ENCODE assay signal across 8 mouse cellular contexts in genomic region chrX:170009801-170010221, GRCm38 (mm10). TPM values are rescaled to one million over a fixed set of nuclear protein-coding genes. Genes with fewer than 3 reads are reported as not detected.
DNase-seq lines count a peak whose midpoint lies in the region; ATAC-seq and TF ChIP-seq lines count a peak whose summit lies in the region.
"Not testable (repeated sequence)": the region's sequence is repeated elsewhere in the genome, so short reads cannot be mapped to it uniquely, and the experiment has no call there.

No protein-coding gene starts in this region.

- not testable (repeated sequence) for H3K4me1 ChIP-seq in G1E (ENCODE audit: insufficient read depth, low read depth, low read length); forebrain, embryonic 15.5 days; liver, postnatal 0 days (ENCODE audit: insufficient read depth); neural tube, embryonic 14.5 days (ENCODE audit: control insufficient read depth, insufficient read depth, low read length); testis, adult 2 months (ENCODE audit: control insufficient read depth, insufficient read depth, low read length)

- not testable (repeated sequence) for H3K4me2 ChIP-seq in forebrain, embryonic 15.5 days (replicated peaks); neural tube, embryonic 14.5 days (ENCODE audit: low read depth, low read length)
- 0 out of 2 replicates have a peak overlapping the region, but pooled peaks have one; percentile 60 for H3K4me2 ChIP-seq in liver, postnatal 0 days (ENCODE audit: low read depth, low read length)

- intact Hi-C loops in heart, postnatal 25 days (cut with DNase I) = loop anchor here (2.0 kb wide), 1 partner anchor 17 kb away; no protein-coding TSS in a partner anchor

- H3K27me3 ChIP-seq in G1E (ENCODE audit: insufficient read depth, low read length); forebrain, embryonic 15.5 days; liver, postnatal 0 days (ENCODE audit: insufficient read depth, low read length); neural tube, embryonic 14.5 days (ENCODE audit: control insufficient read depth, insufficient read depth, low read length); testis, adult 2 months (ENCODE audit: control insufficient read depth, insufficient read depth, low read length): not testable (repeated sequence)

- peak overlapping the region; percentile 71 for H3K4me3 ChIP-seq in G1E (ENCODE audit: low read depth, low read length)
- H3K4me3 ChIP-seq in forebrain, embryonic 15.5 days = peak overlapping the region; percentile 44
- peak overlapping the region; percentile 69 for H3K4me3 ChIP-seq in liver, postnatal 0 days (ENCODE audit: low read depth, low read length)
- H3K4me3 ChIP-seq in neural tube, embryonic 14.5 days (ENCODE audit: low read depth, low read length) = peak overlapping the region; percentile 51
- peak overlapping the region; percentile 90; the same call in 1 of the 2 replicates for H3K4me3 ChIP-seq in testis, adult 2 months (ENCODE audit: control insufficient read depth, low read depth, low read length)

- WGBS in forebrain, embryonic 15.5 days = 57% methylated on average over 25 of the region's 25 CpGs
- 59% methylated on average over 25 of the region's 25 CpGs for WGBS in liver, postnatal 0 days (ENCODE audit: insufficient replicate concordance)
- WGBS in neural tube, embryonic 14.5 days = 56% methylated on average over 25 of the region's 25 CpGs

- not testable (repeated sequence) for TF ChIP-seq CTCF in G1E (IDR thresholded peaks at IDR 0.05; ENCODE audit: low read depth, low read length); liver, postnatal 0 days (IDR thresholded peaks at IDR 0.05; ENCODE audit: low read depth); testis, adult 2 months (IDR thresholded peaks at IDR 0.05; ENCODE audit: control insufficient read depth, insufficient read depth, insufficient replicate concordance, low read depth, low read length)

- peak overlapping the region; percentile 29 for H3K9ac ChIP-seq in forebrain, embryonic 15.5 days (replicated peaks)
- H3K9ac ChIP-seq in liver, postnatal 0 days (replicated peaks) = peak overlapping the region; percentile 84
- peak overlapping the region; percentile 64 for H3K9ac ChIP-seq in neural tube, embryonic 14.5 days (replicated peaks; ENCODE audit: low read depth, low read length)

- peak overlapping the region; percentile 74 for H3K27ac ChIP-seq in forebrain, embryonic 15.5 days (replicated peaks)
- peak overlapping the region; percentile 91 for H3K27ac ChIP-seq in liver, postnatal 0 days (ENCODE audit: low read depth)
- peak overlapping the region; percentile 79 for H3K27ac ChIP-seq in neural tube, embryonic 14.5 days (ENCODE audit: low read depth, low read length)
- H3K27ac ChIP-seq in testis, adult 2 months (ENCODE audit: control insufficient read depth, insufficient read depth, low read depth, low read length) = not testable (repeated sequence)

- peaks cover 12% of the 10 kb centered on the region for H3K9me3 ChIP-seq in G1E (replicated peaks)
- H3K9me3 ChIP-seq in forebrain, embryonic 15.5 days = peaks cover 13% of the 10 kb centered on the region
- H3K9me3 ChIP-seq in liver, postnatal 0 days (ENCODE audit: low read length) = peaks cover 14% of the 10 kb centered on the region
- H3K9me3 ChIP-seq in neural tube, embryonic 14.5 days (ENCODE audit: control insufficient read depth, low read length) = peaks cover 21% of the 10 kb centered on the region

- H3K36me3 ChIP-seq in G1E (replicated peaks); forebrain, embryonic 15.5 days; liver, postnatal 0 days (replicated peaks; ENCODE audit: insufficient read depth, low read length); neural tube, embryonic 14.5 days (ENCODE audit: control insufficient read depth, insufficient read depth, low read length); testis, adult 2 months (ENCODE audit: control insufficient read depth, insufficient read depth, low read length): not testable (repeated sequence)

- TF ChIP-seq EP300 in liver, postnatal 0 days (IDR thresholded peaks at IDR 0.05; ENCODE audit: low read depth) = not testable (repeated sequence)

- peak; percentile 100 for DNase-seq in G1E (ENCODE audit: low spot score)
- DNase-seq in cerebellum, adult 18-20 months = peak; percentile 100
- peak; percentile 100 for DNase-seq in heart, postnatal 25 days (ENCODE audit: low spot score)
- peak; percentile 100 for DNase-seq in layer of hippocampus, adult 11-12 months (ENCODE audit: low spot score)
- DNase-seq in liver, postnatal 0 days = peak; percentile 96

- 0 out of 2 replicates have a peak, but pooled peaks have one; percentile 15 for TF ChIP-seq POLR2A in testis, adult 2 months (IDR thresholded peaks at IDR 0.05; ENCODE audit: control insufficient read depth, low read depth, low read length)

- peak; percentile 94 for ATAC-seq in G1E (ENCODE audit: extremely low read depth, insufficient number of reproducible peaks, low FRiP score, poor library complexity, severe bottlenecking)
- ATAC-seq in forebrain, embryonic 15.5 days (replicated peaks) = peak; percentile 98
- peak; percentile 95 for ATAC-seq in liver, postnatal 0 days
- ATAC-seq in neural tube, embryonic 14.5 days (ENCODE audit: low read depth) = peak; percentile 97

RNA-seq across cellular contexts. Expression of gene Gm21887, which starts 0.4 kb away (rescaled TPM):
- total RNA-seq in G1E (2014; fragmentation: Nextera tagmentation) (163 and 204 TPM in 2 replicates), G1E (2017) (35.4 and 44.4 TPM in 2 replicates)
- 300 and 429 TPM in 2 replicates for polyA plus RNA-seq in G1E (2012)
- polyA plus RNA-seq in forebrain, embryonic 15.5 days (2015; fragmentation: Nextera tagmentation; extraction: Ambion mirVana) = 189 and 242 TPM in 2 replicates
- total RNA-seq in heart, postnatal 25 days (2021) = 10 to 100 TPM; 31.7 to 43.0 TPM
- polyA plus RNA-seq in liver, postnatal 0 days (2015; fragmentation: Nextera tagmentation; extraction: Ambion mirVana) = 64.4 and 87.0 TPM in 2 replicates
- 150 and 359 TPM in 2 replicates for polyA plus RNA-seq in neural tube, embryonic 14.5 days (2014; fragmentation: Nextera tagmentation; extraction: Ambion mirVana)
- 44.3 and 111 TPM in 2 replicates for polyA plus RNA-seq in testis, adult 2 months (2012; rRNA removed)

Comparison
In these comparisons a context has a peak if more than half of its experiments do, and no peak if none do; other contexts are left out.
1. H3K9ac ChIP-seq: peak in every context shown above with its lines; median percentile 84 in liver, postnatal 0 days; 64 in neural tube, embryonic 14.5 days; 29 in forebrain, embryonic 15.5 days.